10 mouse cellular contexts compared by ENCODE assay signal in the genomic region with DNA sequence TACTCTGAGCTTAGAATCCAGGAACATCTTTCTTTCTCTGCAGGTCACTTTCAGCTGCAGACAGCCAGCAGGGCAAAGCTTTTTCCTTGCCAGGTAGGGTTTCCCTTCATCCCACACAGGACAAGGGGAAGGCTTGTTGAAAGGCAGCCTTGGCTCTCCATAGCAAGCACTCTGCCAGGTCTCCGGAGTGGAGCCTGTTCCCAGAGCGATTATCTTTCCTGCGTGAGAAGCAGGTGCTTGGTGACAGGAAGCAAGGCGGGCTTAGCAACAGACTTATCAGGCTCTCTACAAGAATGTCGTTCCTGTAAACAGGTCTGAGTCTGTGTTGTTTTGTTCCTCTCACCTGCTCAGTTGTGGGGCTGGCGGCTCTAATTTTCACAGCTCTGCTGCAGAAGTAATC.
A peak's percentile ranks its signal among the peaks of the same experiment; 100 is the strongest.
DNase-seq lines count a peak whose midpoint lies in the region; ATAC-seq lines count a peak whose summit lies in the region.
"Had no signal": no experiment of that assay in that cellular context is flagged by ENCODE, and none has a peak within 500 bp of the region (broad histone marks: within the 10 kb centered on the region; RNA-seq: fewer than 3 reads in every experiment).

No protein-coding gene starts in this region.

- H3K9ac ChIP-seq in heart, embryonic 13.5 days = no peak overlapping the region
- no peak overlapping the region for H3K9ac ChIP-seq in intestine, embryonic 15.5 days
- H3K9ac ChIP-seq: stomach, embryonic 15.5 days had no signal

- DNase-seq in frontal cortex, postnatal 14 days (ENCODE audit: low spot score in 2 of 2) = no peak
- DNase-seq in thymus, postnatal 4 days = peak; percentile 11
- no peak for DNase-seq in thymus, postnatal 36 days
- DNase-seq in kidney, postnatal 25 days = no peak
- no peak for DNase-seq in spleen, adult 12 weeks (ENCODE audit: low spot score)
- DNase-seq: kidney, adult 9 months had no signal

- WGBS in heart, embryonic 13.5 days = 12% methylated on average over 6 of the region's 6 CpGs
- 20% methylated on average over 6 of the region's 6 CpGs for WGBS in intestine, embryonic 15.5 days

- peaks cover 16% of the 10 kb centered on the region; the same call in 1 of the 2 replicates for H3K27me3 ChIP-seq in heart, embryonic 13.5 days (replicated peaks)
- no peaks in the 10 kb centered on the region for H3K27me3 ChIP-seq in intestine, embryonic 15.5 days (replicated peaks)
- H3K27me3 ChIP-seq: stomach, embryonic 15.5 days had no signal

- H3K27ac ChIP-seq in heart, embryonic 13.5 days (replicated peaks) = 0 out of 2 replicates have a peak overlapping the region, but pooled peaks have one; percentile 8
- no peak overlapping the region for H3K27ac ChIP-seq in intestine, embryonic 15.5 days
- H3K27ac ChIP-seq: stomach, embryonic 15.5 days had no signal

- H3K4me3 ChIP-seq in heart, embryonic 13.5 days = no peak overlapping the region
- H3K4me3 ChIP-seq in intestine, embryonic 15.5 days (replicated peaks) = no peak overlapping the region
- H3K4me3 ChIP-seq: stomach, embryonic 15.5 days had no signal

- no peaks in the 10 kb centered on the region for H3K36me3 ChIP-seq in heart, embryonic 13.5 days
- no peaks in the 10 kb centered on the region for H3K36me3 ChIP-seq in intestine, embryonic 15.5 days
- H3K36me3 ChIP-seq: stomach, embryonic 15.5 days had no signal

- peak; percentile 73 for ATAC-seq in frontal cortex, adult (ENCODE audit: low TSS enrichment)
- ATAC-seq in heart, embryonic 13.5 days (ENCODE audit: extremely low read depth, insufficient number of reproducible peaks, low FRiP score, low TSS enrichment) = no peak
- ATAC-seq in intestine, embryonic 15.5 days = no peak

- peak overlapping the region; percentile 45 for H3K4me2 ChIP-seq in heart, embryonic 13.5 days
- no peak overlapping the region for H3K4me2 ChIP-seq in intestine, embryonic 15.5 days (replicated peaks)
- H3K4me2 ChIP-seq: stomach, embryonic 15.5 days had no signal

- H3K4me1 ChIP-seq in heart, embryonic 13.5 days = peaks cover 14% of the 10 kb centered on the region
- no peaks in the 10 kb centered on the region for H3K4me1 ChIP-seq in intestine, embryonic 15.5 days (replicated peaks)
- H3K4me1 ChIP-seq: stomach, embryonic 15.5 days had no signal

- no peaks in the 10 kb centered on the region for H3K9me3 ChIP-seq in heart, embryonic 13.5 days
- H3K9me3 ChIP-seq in intestine, embryonic 15.5 days = no peaks in the 10 kb centered on the region
- H3K9me3 ChIP-seq: stomach, embryonic 15.5 days had no signal
